Mouse (Mus musculus) hindbrain, embryonic 16.5 days (tissue): ENCODE results near the gene Sbf2. TPM values are rescaled to one million over a fixed set of nuclear protein-coding genes. Genes with fewer than 3 reads are reported as not detected.

Source experiments
- ATAC-seq: fragments of 200-750 bp; cut with Nextera tagmentation; 2 replicates; pipeline ENCODE4 v1.8.0; 2017; ENCODE audit warnings: moderate TSS enrichment, moderate library complexity
- H3K27ac ChIP-seq: fragments of 300-500 bp; sonication (generic); 2 replicates; pipeline ENCODE4 v1.5.1; 2014; ENCODE audit warnings: low read depth, mild to moderate bottlenecking, control low read depth, low read length, moderate library complexity
- H3K27me3 ChIP-seq: fragments of 300-500 bp; sonication (generic); replicated peaks from 2 replicates; pipeline ENCODE4 v1.6.1; 2014; ENCODE audit warnings: low read length; ENCODE audit not compliant: control insufficient read depth, insufficient read depth
- H3K36me3 ChIP-seq: fragments of 300-500 bp; sonication (generic); 2 replicates; pipeline ENCODE4 v1.6.1; 2014; ENCODE audit warnings: mild to moderate bottlenecking, low read length, moderate library complexity, mixed read lengths; ENCODE audit not compliant: control insufficient read depth, insufficient read depth
- H3K4me1 ChIP-seq: fragments of 300-500 bp; sonication (generic); 2 replicates; pipeline ENCODE4 v1.6.1; 2014; ENCODE audit warnings: low read depth, low read length; ENCODE audit not compliant: control insufficient read depth, insufficient read depth
- H3K4me2 ChIP-seq: fragments of 300-500 bp; sonication (generic); 2 replicates; pipeline ENCODE4 v1.6.1; 2014; ENCODE audit warnings: mild to moderate bottlenecking, low read length, control low read depth, moderate library complexity
- H3K4me3 ChIP-seq: fragments of 300-500 bp; sonication (generic); 2 replicates; pipeline ENCODE4 v1.5.1; 2014; ENCODE audit warnings: mild to moderate bottlenecking, low read length, control low read depth, moderate library complexity
- H3K9ac ChIP-seq: fragments of 300-500 bp; sonication (generic); 2 replicates; pipeline ENCODE4 v1.6.1; 2014; ENCODE audit warnings: low read depth, mild to moderate bottlenecking, control low read depth, low read length, moderate library complexity
- H3K9me3 ChIP-seq: fragments of 300-500 bp; sonication (generic); 2 replicates; pipeline ENCODE4 v1.6.1; 2014; ENCODE audit warnings: mild to moderate bottlenecking, low read length, moderate library complexity; ENCODE audit not compliant: control insufficient read depth
- WGBS: fragments of 180-500 bp; shearing (Covaris S2); extraction: QIAGEN DNeasy Blood & Tissue Kit; methylation state at CpG from one replicate; pipeline ENCODE4 v1.1.7; 2014; 5-methylcytosine and 5-hydroxymethylcytosine counted together
- polyA plus RNA-seq: library from polyadenylated mRNA; unstranded; fragments of >200 nt; fragmentation: Nextera tagmentation; extraction: Ambion mirVana; gene quantifications from 2 replicates; pipeline ENCODE4 v1.2.1, GENCODE M21; 2015

Sbf2 gene
- polyA plus RNA-seq, 1 experiment from 2014 or later: 51.8 TPM

GRCm38 (mm10) chr7:110315352-110315751, 299.4 kb downstream of the Sbf2 start:
- no peaks in the 10 kb centered on the region for H3K9me3 ChIP-seq
- peaks cover 50% of the 10 kb centered on the region for H3K36me3 ChIP-seq
- H3K27ac ChIP-seq: no peak overlapping the region
- H3K4me1 ChIP-seq: no peaks in the 10 kb centered on the region
- H3K4me3 ChIP-seq: no peak overlapping the region
- ATAC-seq: no peak
- H3K9ac ChIP-seq: no peak overlapping the region
- H3K27me3 ChIP-seq: no peaks in the 10 kb centered on the region
- no peak overlapping the region for H3K4me2 ChIP-seq
- WGBS: 93% methylated on average over 1 of the region's 1 CpGs

- no peak for ATAC-seq
- Histone ChIP-seq H3K9ac (no peak overlapping the region), H3K4me3 (no peak overlapping the region), H3K27me3 (no peaks in the 10 kb centered on the region), H3K27ac (no peak overlapping the region), H3K9me3 (no peaks in the 10 kb centered on the region), H3K36me3 (peaks cover 53% of the 10 kb centered on the region), H3K4me2 (no peak overlapping the region), H3K4me1 (no peaks in the 10 kb centered on the region)
- 83% methylated on average over 7 of the region's 7 CpGs for WGBS
Measured at GRCm38 (mm10) chr7:110314401-110314890, 300.3 kb downstream of the Sbf2 start.

GRCm38 (mm10) chr7:110313392-110314055, 301.2 kb downstream of the Sbf2 start:
- H3K36me3 ChIP-seq: peaks cover 56% of the 10 kb centered on the region
- ATAC-seq: no peak
- H3K4me2 ChIP-seq: no peak overlapping the region
- no peak overlapping the region for H3K4me3 ChIP-seq
- H3K4me1 ChIP-seq: no peaks in the 10 kb centered on the region
- no peak overlapping the region for H3K9ac ChIP-seq
- H3K27me3 ChIP-seq: no peaks in the 10 kb centered on the region
- H3K27ac ChIP-seq: no peak overlapping the region
- 93% methylated on average over 9 of the region's 9 CpGs for WGBS
- no peaks in the 10 kb centered on the region for H3K9me3 ChIP-seq

- no peak for ATAC-seq
- Histone ChIP-seq H3K4me1 (no peaks in the 10 kb centered on the region), H3K27me3 (no peaks in the 10 kb centered on the region), H3K4me3 (no peak overlapping the region), H3K27ac (no peak overlapping the region), H3K9me3 (no peaks in the 10 kb centered on the region), H3K9ac (no peak overlapping the region), H3K4me2 (no peak overlapping the region), H3K36me3 (peaks cover 44% of the 10 kb centered on the region)
- 91% methylated on average over 8 of the region's 8 CpGs for WGBS
Measured at GRCm38 (mm10) chr7:110309246-110309645, 305.5 kb downstream of the Sbf2 start.

- no peak overlapping the region for H3K4me3 ChIP-seq
- H3K36me3 ChIP-seq: peaks cover 36% of the 10 kb centered on the region
- H3K27me3 ChIP-seq: no peaks in the 10 kb centered on the region
- 88% methylated on average over 11 of the region's 11 CpGs for WGBS
- no peak overlapping the region for H3K27ac ChIP-seq
- H3K4me2 ChIP-seq: no peak overlapping the region
- no peak overlapping the region for H3K9ac ChIP-seq
- no peaks in the 10 kb centered on the region for H3K4me1 ChIP-seq
- ATAC-seq: no peak
- no peaks in the 10 kb centered on the region for H3K9me3 ChIP-seq
Measured at GRCm38 (mm10) chr7:110307741-110308140, 307.0 kb downstream of the Sbf2 start.

- no peak overlapping the region for H3K27ac ChIP-seq
- WGBS: 64% methylated on average over 5 of the region's 5 CpGs
- no peak for ATAC-seq
- H3K27me3 ChIP-seq: no peaks in the 10 kb centered on the region
- H3K4me1 ChIP-seq: no peaks in the 10 kb centered on the region
- no peak overlapping the region for H3K4me2 ChIP-seq
- H3K9me3 ChIP-seq: no peaks in the 10 kb centered on the region
- H3K9ac ChIP-seq: no peak overlapping the region
- H3K4me3 ChIP-seq: no peak overlapping the region
- H3K36me3 ChIP-seq: peaks cover 23% of the 10 kb centered on the region
Measured at GRCm38 (mm10) chr7:110306281-110306680, 308.4 kb downstream of the Sbf2 start.

- WGBS: 91% methylated on average over 4 of the region's 4 CpGs
- no peaks in the 10 kb centered on the region for H3K27me3 ChIP-seq
- no peaks in the 10 kb centered on the region for H3K4me1 ChIP-seq
- peaks cover 22% of the 10 kb centered on the region for H3K36me3 ChIP-seq
- no peaks in the 10 kb centered on the region for H3K9me3 ChIP-seq
- no peak overlapping the region for H3K4me3 ChIP-seq
- no peak for ATAC-seq
- H3K9ac ChIP-seq: no peak overlapping the region
- H3K27ac ChIP-seq: no peak overlapping the region
- no peak overlapping the region for H3K4me2 ChIP-seq
Measured at GRCm38 (mm10) chr7:110305486-110305885, 309.2 kb downstream of the Sbf2 start.

GRCm38 (mm10) chr7:110302886-110303285, 311.8 kb downstream of the Sbf2 start:
- H3K4me1 ChIP-seq: no peaks in the 10 kb centered on the region
- H3K4me3 ChIP-seq: no peak overlapping the region
- 86% methylated on average over 6 of the region's 6 CpGs for WGBS
- H3K27me3 ChIP-seq: no peaks in the 10 kb centered on the region
- H3K9me3 ChIP-seq: no peaks in the 10 kb centered on the region
- no peak overlapping the region for H3K9ac ChIP-seq
- ATAC-seq: no peak
- no peak overlapping the region for H3K27ac ChIP-seq
- no peak overlapping the region for H3K4me2 ChIP-seq
- peaks cover 8% of the 10 kb centered on the region for H3K36me3 ChIP-seq

- 89% methylated on average over 17 of the region's 17 CpGs for WGBS
- ATAC-seq: no peak
- H3K4me2 ChIP-seq: no peak overlapping the region
- no peak overlapping the region for H3K9ac ChIP-seq
- no peaks in the 10 kb centered on the region for H3K9me3 ChIP-seq
- no peak overlapping the region for H3K27ac ChIP-seq
- no peaks in the 10 kb centered on the region for H3K36me3 ChIP-seq
- H3K4me1 ChIP-seq: no peaks in the 10 kb centered on the region
- H3K27me3 ChIP-seq: no peaks in the 10 kb centered on the region
- H3K4me3 ChIP-seq: no peak overlapping the region
Measured at GRCm38 (mm10) chr7:110298739-110299410, 315.8 kb downstream of the Sbf2 start.
